Mouse (Mus musculus) MEL (cell line): ENCODE results near the gene Spc24. TPM values are rescaled to one million over a fixed set of nuclear protein-coding genes. Genes with fewer than 3 reads are reported as not detected.

ENCODE experiments used
- DNase-seq: peaks from one replicate; pipeline ENCODE4 v3.0.0; 2011; ENCODE audit warnings: low read depth, low spot score
- H3K27ac ChIP-seq: 2 replicates; pipeline ENCODE4 v1.5.1; 2012; ENCODE audit warnings: low read depth, mild to moderate bottlenecking, control low read depth, low read length, moderate library complexity; ENCODE audit not compliant: control insufficient read depth
- H3K27me3 ChIP-seq, 2 experiments: fragments of 150-350 bp in 1 of 2; sonication (generic) in 1 of 2; 2 replicates each; pipeline ENCODE4 v1.6.1; 2012; ENCODE audit warnings: low read length in 2 of 2, mild to moderate bottlenecking in 2 of 2, improper control_type of control experiment in 1 of 2, moderate library complexity in 1 of 2; ENCODE audit not compliant: insufficient read depth in 2 of 2, control insufficient read depth in 1 of 2
- H3K36me3 ChIP-seq, 2 experiments: 2 replicates each; pipeline ENCODE4 v1.6.1; 2012 to 2014; ENCODE audit warnings: low read length in 2 of 2, improper control_type of control experiment in 1 of 2, inconsistent platforms in 1 of 2, mild to moderate bottlenecking in 1 of 2; ENCODE audit not compliant: insufficient read depth in 2 of 2, control insufficient read depth in 1 of 2
- H3K4me1 ChIP-seq, 2 experiments: fragments of 150-350 bp in 1 of 2; sonication (generic) in 1 of 2; 2 replicates each; pipeline ENCODE4 v1.6.1; 2012; ENCODE audit warnings: low read length in 2 of 2, improper control_type of control experiment in 1 of 2, mild to moderate bottlenecking in 1 of 2; ENCODE audit not compliant: insufficient read depth in 2 of 2, control insufficient read depth in 1 of 2
- H3K4me3 ChIP-seq, 2 experiments: fragments of 150-350 bp in 1 of 2; sonication (generic) in 1 of 2; 2 replicates each; pipeline ENCODE4 v1.5.1; 2012; ENCODE audit warnings: low read depth in 2 of 2, low read length in 2 of 2, mild to moderate bottlenecking in 2 of 2, moderate library complexity in 2 of 2, control low read depth in 1 of 2, improper control_type of control experiment in 1 of 2; ENCODE audit not compliant: control insufficient read depth in 1 of 2, insufficient read depth in 1 of 2
- H3K79me2 ChIP-seq: 2 replicates; pipeline ENCODE4 v1.6.1; 2012; ENCODE audit warnings: mild to moderate bottlenecking, low read length, moderate library complexity; ENCODE audit not compliant: control insufficient read depth, poor library complexity, insufficient read depth
- H3K9ac ChIP-seq: 2 replicates; pipeline ENCODE4 v1.6.1; 2012; ENCODE audit warnings: low read depth, mild to moderate bottlenecking, control low read depth, low read length, moderate library complexity; ENCODE audit not compliant: control insufficient read depth, poor library complexity, severe bottlenecking
- H3K9me3 ChIP-seq: fragments of 150-350 bp; sonication (generic); replicated peaks from 2 replicates; pipeline ENCODE4 v1.6.1; 2012; ENCODE audit warnings: mild to moderate bottlenecking, low read length, improper control_type of control experiment, moderate library complexity; ENCODE audit not compliant: insufficient read depth
- CHD1 ChIP-seq: IDR thresholded peaks from 2 replicates; pipeline ENCODE4 v1.6.1; 2012; ENCODE audit warnings: low read depth, mild to moderate bottlenecking, inconsistent platforms, low read length, improper control_type of control experiment
- CTCF ChIP-seq, 3 experiments: IDR thresholded peaks in 2 of 3; conservative IDR thresholded peaks in 1 of 3; 2 replicates each; pipeline ENCODE4 v1.5.1; 2011 to 2012; ENCODE audit warnings: low read length in 3 of 3, low read depth in 2 of 3, mild to moderate bottlenecking in 2 of 3, improper control_type of control experiment in 1 of 3, inconsistent platforms in 1 of 3, mixed read lengths in 1 of 3, moderate library complexity in 1 of 3; ENCODE audit not compliant: control insufficient read depth in 1 of 3, insufficient read depth in 1 of 3, poor library complexity in 1 of 3, severe bottlenecking in 1 of 3
- E2F4 ChIP-seq: IDR thresholded peaks from 2 replicates; pipeline ENCODE4 v1.6.1; 2011; ENCODE audit warnings: low read depth, low read length, improper control_type of control experiment, borderline replicate concordance
- ELF1 ChIP-seq: IDR thresholded peaks from 2 replicates; pipeline ENCODE4 v1.6.1; 2014; ENCODE audit warnings: low read depth, mild to moderate bottlenecking, inconsistent platforms, low read length, improper control_type of control experiment, moderate library complexity
- GABPA ChIP-seq: IDR thresholded peaks from 2 replicates; pipeline ENCODE4 v1.6.1; 2012; ENCODE audit warnings: low read depth, mild to moderate bottlenecking, inconsistent platforms, low read length, improper control_type of control experiment, moderate library complexity
- GATA1 ChIP-seq: IDR thresholded peaks from 2 replicates; pipeline ENCODE4 v1.6.1; 2011; ENCODE audit warnings: low read depth, low read length, improper control_type of control experiment
- HCFC1 ChIP-seq: IDR thresholded peaks from 2 replicates; pipeline ENCODE4 v1.6.1; 2012; ENCODE audit warnings: low read depth, mild to moderate bottlenecking, inconsistent platforms, low read length, improper control_type of control experiment, moderate library complexity
- JUND ChIP-seq: IDR thresholded peaks from 2 replicates; pipeline ENCODE4 v1.6.1; 2011; ENCODE audit warnings: low read depth, mild to moderate bottlenecking, improper control_type of control experiment, low read length
- MAFK ChIP-seq: IDR thresholded peaks from 2 replicates; pipeline ENCODE4 v1.6.1; 2011; ENCODE audit warnings: low read depth, mild to moderate bottlenecking, low read length, improper control_type of control experiment, borderline replicate concordance
- MAX ChIP-seq: IDR thresholded peaks from 2 replicates; pipeline ENCODE4 v1.6.1; 2011; ENCODE audit warnings: low read length, improper control_type of control experiment
- MEF2A ChIP-seq: IDR thresholded peaks from 2 replicates; pipeline ENCODE4 v1.6.1; 2014; ENCODE audit warnings: low read depth, mild to moderate bottlenecking, inconsistent platforms, low read length, improper control_type of control experiment; ENCODE audit not compliant: poor library complexity, insufficient replicate concordance, severe bottlenecking; ENCODE audit errors: extremely low read depth
- MXI1 ChIP-seq: IDR thresholded peaks from 2 replicates; pipeline ENCODE4 v1.6.1; 2011; ENCODE audit warnings: mild to moderate bottlenecking, low read depth, low read length, improper control_type of control experiment
- MYB ChIP-seq: IDR thresholded peaks from 2 replicates; pipeline ENCODE4 v1.6.1; 2011; ENCODE audit warnings: mild to moderate bottlenecking, low read depth, low read length, improper control_type of control experiment
- MYC ChIP-seq: IDR thresholded peaks from 2 replicates; pipeline ENCODE4 v1.6.1; 2011; ENCODE audit warnings: low read depth, mild to moderate bottlenecking, low read length, improper control_type of control experiment, moderate library complexity
- NELFE ChIP-seq: IDR thresholded peaks from 2 replicates; pipeline ENCODE4 v1.6.1; 2011; ENCODE audit warnings: low read depth, low read length, improper control_type of control experiment
- POLR2A ChIP-seq, 2 experiments: IDR thresholded peaks; 2 replicates each; pipeline ENCODE4 v1.6.1; 2011 to 2012; ENCODE audit warnings: low read length in 2 of 2, mild to moderate bottlenecking in 2 of 2, control low read depth in 1 of 2, improper control_type of control experiment in 1 of 2, low read depth in 1 of 2, moderate library complexity in 1 of 2; ENCODE audit not compliant: control insufficient read depth in 1 of 2, insufficient read depth in 1 of 2, poor library complexity in 1 of 2
- POLR2AphosphoS2 ChIP-seq: IDR thresholded peaks from 2 replicates; pipeline ENCODE4 v1.6.1; 2011; ENCODE audit warnings: low read length, improper control_type of control experiment
- POLR2AphosphoS5 ChIP-seq: IDR thresholded peaks from 2 replicates; pipeline ENCODE4 v1.6.1; 2012; ENCODE audit warnings: low read depth, borderline replicate concordance, mild to moderate bottlenecking, inconsistent platforms, low read length, moderate library complexity, mixed read lengths
- RAD21 ChIP-seq: IDR thresholded peaks from 2 replicates; pipeline ENCODE4 v1.6.1; 2011; ENCODE audit warnings: mild to moderate bottlenecking, low read depth, low read length, improper control_type of control experiment
- RCOR1 ChIP-seq: IDR thresholded peaks from 2 replicates; pipeline ENCODE4 v1.6.1; 2012; ENCODE audit warnings: low read depth, mild to moderate bottlenecking, inconsistent platforms, low read length, improper control_type of control experiment
- SIN3A ChIP-seq: IDR thresholded peaks from 2 replicates; pipeline ENCODE4 v1.6.1; 2012; ENCODE audit warnings: low read length, improper control_type of control experiment, inconsistent platforms
- TAL1 ChIP-seq: IDR thresholded peaks from 2 replicates; pipeline ENCODE4 v1.6.1; 2012; ENCODE audit warnings: mild to moderate bottlenecking, inconsistent platforms, low read length, moderate library complexity, mixed read lengths
- TCF12 ChIP-seq: IDR thresholded peaks from 2 replicates; pipeline ENCODE4 v1.6.1; 2014; ENCODE audit warnings: low read depth, mild to moderate bottlenecking, inconsistent platforms, low read length, improper control_type of control experiment, moderate library complexity
- USF1 ChIP-seq: IDR thresholded peaks from 2 replicates; pipeline ENCODE4 v1.6.1; 2014; ENCODE audit warnings: low read depth, mild to moderate bottlenecking, inconsistent platforms, low read length, improper control_type of control experiment, moderate library complexity
- polyA plus RNA-seq, 2 experiments: library from polyadenylated mRNA; stranded (reverse) in 1 of 2; unstranded in 1 of 2; fragments of >175 nt in 1 of 2; fragments of >200 nt in 1 of 2; gene quantifications; 2 replicates each; pipeline versions ENCODE4 v1.2.1 to v1.2.4; 2012; ENCODE audit warnings: low replicate concordance in 2 of 2, low read depth in 1 of 2; ENCODE audit not compliant: insufficient read length in 2 of 2, insufficient read depth in 1 of 2, missing spikeins in 1 of 2
- total RNA-seq: library from RNA; depleted of rRNA; stranded (reverse); fragments of 300-350 nt; gene quantifications from 2 replicates; pipeline ENCODE4 v1.2.3, GENCODE M21; 2012

The Spc24 gene
- total and polyA plus RNA-seq, 3 experiments: 304 to 377 TPM; not detected in 1

- Histone ChIP-seq H3K9ac (no peak overlapping the region), H3K4me3 (no peak overlapping the region), H3K27me3 (no peaks in the 10 kb centered on the region), H3K4me1 (peaks cover 4 to 7% of the 10 kb centered on the region in 2 experiments; a peak in 3 of 4 replicates), H3K36me3 (no peaks in the 10 kb centered on the region), H3K27ac (no peak overlapping the region), H3K79me2 (no peaks in the 10 kb centered on the region; the same call in 1 of the 2 replicates), H3K9me3 (no peaks in the 10 kb centered on the region)
- DNase-seq: no peak
- TF ChIP-seq MYC (no peak), MEF2A (no peak), POLR2A (IDR thresholded peaks at IDR 0.05; ENCODE audit: control insufficient read depth in 1 of 2, insufficient read depth in 1 of 2, low read depth in 1 of 2, low read length in 2 of 2, poor library complexity in 1 of 2) (no peak), RAD21 (no peak), RCOR1 (no peak), TCF12 (no peak), USF1 (no peak), NELFE (no peak)
Observed at GRCm38 (mm10) chr9:21801121-21801520, 41.0 kb upstream of the Spc24 start.

GRCm38 (mm10) chr9:21799010-21799350 lies 38.9 kb upstream of the Spc24 start:
- H3K9me3 ChIP-seq: no peaks in the 10 kb centered on the region
- peak overlapping the region; percentile 62 to 93 for H3K4me3 ChIP-seq
- no peaks in the 10 kb centered on the region for H3K27me3 ChIP-seq
- no peak overlapping the region for H3K27ac ChIP-seq
- TF ChIP-seq TCF12 (no peak), POLR2AphosphoS2 (no peak), POLR2AphosphoS5 (no peak)
- no peak overlapping the region for H3K9ac ChIP-seq
- peaks cover 4 to 7% of the 10 kb centered on the region in 2 experiments; a peak in 3 of 4 replicates for H3K4me1 ChIP-seq
- H3K79me2 ChIP-seq: no peaks in the 10 kb centered on the region; the same call in 1 of the 2 replicates
- no peak for DNase-seq
- no peaks in the 10 kb centered on the region for H3K36me3 ChIP-seq

- peak within 1 kb of the TSS; percentile 68 for H3K9ac ChIP-seq
- H3K4me1 ChIP-seq: peaks cover 4 to 7% of the 10 kb centered on the region in 2 experiments; a peak in 3 of 4 replicates
- H3K79me2 ChIP-seq: no peaks in the 10 kb centered on the region; the same call in 1 of the 2 replicates
- peak; percentile 95 for DNase-seq
- H3K27ac ChIP-seq: no peak within 1 kb of the TSS
- H3K27me3 ChIP-seq: no peaks in the 10 kb centered on the region
- no peaks in the 10 kb centered on the region for H3K36me3 ChIP-seq
- peak within 1 kb of the TSS; percentile 62 to 93 for H3K4me3 ChIP-seq
- H3K9me3 ChIP-seq: no peaks in the 10 kb centered on the region
- TF ChIP-seq MAFK (no peak), GATA1 (no peak), POLR2A (IDR thresholded peaks at IDR 0.05; ENCODE audit: control insufficient read depth in 1 of 2, insufficient read depth in 1 of 2, low read depth in 1 of 2, low read length in 2 of 2, poor library complexity in 1 of 2) (peak; percentile 59 to 76; a peak in 3 of 4 replicates), MXI1 (peak; percentile 74; the same call in 1 of the 2 replicates), POLR2AphosphoS5 (no peak), USF1 (peak; percentile 63), ELF1 (peak; percentile 5; the same call in 1 of the 2 replicates), GABPA (no peak), SIN3A (peak; percentile 28; the same call in 1 of the 2 replicates), MAX (peak; percentile 66), HCFC1 (0 out of 2 replicates have a peak, but pooled peaks have one; percentile 24), TCF12 (peak; percentile 12; the same call in 1 of the 2 replicates), JUND (no peak), E2F4 (peak; percentile 69; the same call in 1 of the 2 replicates), CTCF (IDR thresholded peaks at IDR 0.05 in 2 of 3, conservative IDR thresholded peaks at IDR 0.05 in 1 of 3; ENCODE audit: control insufficient read depth in 1 of 3, insufficient read depth in 1 of 3, low read depth in 2 of 3, low read length in 3 of 3, poor library complexity in 1 of 3, severe bottlenecking in 1 of 3) (no peak), MEF2A (no peak), TAL1 (no peak), MYB (no peak), MYC (no peak), POLR2AphosphoS2 (no peak), CHD1 (no peak)
Observed at GRCm38 (mm10) chr9:21798345-21799009, 38.4 kb upstream of the Spc24 start, which contains the start of gene Kank2. Gene Kank2 (minus strand): TSS chr9:21798744.
